Mouse (Mus musculus): ENCODE measurements around the gene Gm16485. TPM values are rescaled to one million over a fixed set of nuclear protein-coding genes. Genes with fewer than 3 reads are reported as not detected.

The Gm16485 gene
- polyA plus RNA-seq, 1 experiment, result not detected

- TF ChIP-seq POLR2A (IDR thresholded peaks at IDR 0.05; ENCODE audit: insufficient read depth, low read depth, low read length) (no peak), CTCF (IDR thresholded peaks at IDR 0.05; ENCODE audit: insufficient read depth, low read depth, low read length) (no peak)
- no peaks in the 10 kb centered on the region for H3K4me1 ChIP-seq (ENCODE audit: control insufficient read depth, insufficient read depth, low read length)
- no peak overlapping the region for H3K27ac ChIP-seq (ENCODE audit: insufficient read depth, low read depth, low read length)
- no peak overlapping the region for H3K4me3 ChIP-seq (ENCODE audit: insufficient read depth, low read depth, low read length)
Observed at GRCm38 (mm10) chr9:9001170-9001569, 29.6 kb downstream of the Gm16485 start.

- Histone ChIP-seq H3K4me3 (ENCODE audit: insufficient read depth, low read depth, low read length) (no peak overlapping the region), H3K27ac (ENCODE audit: insufficient read depth, low read depth, low read length) (no peak overlapping the region), H3K4me1 (ENCODE audit: control insufficient read depth, insufficient read depth, low read length) (no peaks in the 10 kb centered on the region)
- WGBS, result 96% methylated on average over 2 of the region's 2 CpGs
- TF ChIP-seq CTCF (IDR thresholded peaks at IDR 0.05; ENCODE audit: insufficient read depth, low read depth, low read length) (no peak), POLR2A (IDR thresholded peaks at IDR 0.05; ENCODE audit: insufficient read depth, low read depth, low read length) (no peak)
Observed at GRCm38 (mm10) chr9:9015108-9015507, 43.5 kb downstream of the Gm16485 start.

Other genes with a start within 250 kb of the Gm16485 start
- gene Pgr, start 72.0 kb upstream of the Gm16485 start, polyA plus RNA-seq (2012; ENCODE audit: insufficient read depth, insufficient read length, low replicate concordance, missing spikeins), result not detected in 2 replicates

All from olfactory bulb, adult 2 months (tissue).